Mouse (Mus musculus) left cerebral cortex, adult 9 months (tissue): ENCODE measurements around the gene Heatr5a.

ENCODE experiments used
- DNase-seq, 2 experiments: peaks; one replicate each; pipeline ENCODE4 v3.0.0; 2022; ENCODE audit warnings: low spot score in 2 of 2

The Heatr5a gene

GRCm38 (mm10) chr12:51883297-51883805 is 87.8 kb downstream of the Heatr5a start:
- DNase-seq, result no peak

DNA sequence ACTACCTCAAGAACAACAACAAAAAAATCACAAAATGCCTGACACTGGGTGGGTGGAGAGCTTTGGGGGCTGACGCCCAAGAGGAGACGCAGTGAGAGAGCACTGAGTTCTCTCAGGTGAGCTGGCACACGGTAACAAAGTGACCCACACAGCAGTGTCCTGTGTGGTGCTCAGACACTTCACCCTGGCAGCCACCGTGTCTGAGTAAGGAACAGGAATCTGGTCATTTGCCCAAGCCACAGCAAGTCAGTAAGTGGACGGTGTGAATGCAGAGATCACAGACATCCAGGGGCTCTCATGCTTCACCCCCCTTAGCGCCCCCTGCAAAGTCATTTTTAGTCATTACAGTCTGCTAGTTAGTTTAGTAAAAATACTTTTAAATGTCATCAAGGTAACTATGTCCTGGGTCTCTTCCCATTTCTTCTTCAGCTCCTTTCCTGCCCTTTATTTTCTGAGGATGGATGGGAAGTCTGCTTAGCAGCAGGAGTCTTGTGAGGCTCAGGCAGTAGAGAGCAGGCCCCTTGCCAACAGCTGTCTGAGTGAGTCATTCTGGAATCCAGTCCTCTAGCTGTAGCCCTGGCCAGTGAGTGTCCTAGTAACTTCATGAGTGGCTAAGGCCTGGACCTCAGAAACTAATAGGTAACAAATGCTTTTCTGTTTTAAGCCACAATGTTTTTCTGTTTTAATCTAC is 88.4 kb downstream of the Heatr5a start:
- DNase-seq, result no peak

- DNase-seq, result no peak
Observed at GRCm38 (mm10) chr12:51881775-51882174, 89.3 kb downstream of the Heatr5a start.

DNA sequence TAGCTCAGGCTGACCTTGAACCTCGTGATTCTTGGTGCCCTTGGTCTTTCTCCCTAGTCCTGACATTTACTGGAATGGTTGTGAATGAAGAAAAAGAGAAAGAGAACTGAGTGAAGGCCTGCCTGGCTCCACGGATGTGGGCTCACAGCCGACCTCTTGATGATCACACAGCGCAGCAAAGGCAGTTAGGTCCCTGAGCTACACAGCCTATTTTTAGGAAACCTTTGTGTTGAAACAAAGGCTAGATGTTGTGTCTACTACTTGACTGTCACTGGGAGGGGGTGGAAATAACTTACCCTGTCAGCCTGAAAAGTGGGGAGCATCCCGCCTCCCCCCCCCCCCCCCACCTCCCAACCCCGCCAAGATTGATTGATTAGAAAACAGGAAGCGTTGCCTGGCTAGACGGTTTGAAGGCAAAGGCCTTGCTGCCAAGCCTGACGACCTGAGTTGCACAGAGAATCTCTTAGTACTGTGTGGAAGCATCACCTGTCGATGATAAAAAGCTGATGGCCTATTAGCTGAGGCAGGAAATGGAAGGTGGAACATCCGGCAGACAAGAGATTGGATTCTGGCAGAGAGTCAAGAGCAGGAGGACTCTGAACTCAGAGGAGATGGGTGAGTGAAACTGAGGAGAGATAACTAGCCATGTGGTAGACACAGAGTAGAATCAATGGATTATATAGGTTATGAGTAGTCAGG is 99.5 kb downstream of the Heatr5a start:
- DNase-seq, result no peak

DNA sequence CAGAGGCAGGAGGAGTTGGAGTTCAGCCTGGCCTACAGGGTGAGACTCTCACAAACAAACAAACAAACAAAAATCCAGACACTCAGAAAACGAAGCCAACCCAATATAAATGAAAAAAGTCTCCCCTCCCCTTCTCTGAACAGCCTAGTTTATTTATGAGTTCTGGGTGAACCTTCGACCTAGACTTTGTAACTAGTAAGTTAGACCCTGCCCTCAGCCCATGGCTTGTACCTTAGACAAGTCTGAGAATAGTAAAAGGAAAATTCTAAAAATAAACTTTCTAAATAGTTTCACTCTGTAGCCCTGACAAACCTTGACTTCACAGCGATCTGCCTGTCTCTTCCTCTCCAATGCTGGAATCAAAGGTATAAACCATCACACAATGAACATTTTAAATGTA is 101.6 kb downstream of the Heatr5a start:
- no peak for DNase-seq

- no peak for DNase-seq
Observed at GRCm38 (mm10) chr12:51867076-51867475, 104.0 kb downstream of the Heatr5a start.

DNA sequence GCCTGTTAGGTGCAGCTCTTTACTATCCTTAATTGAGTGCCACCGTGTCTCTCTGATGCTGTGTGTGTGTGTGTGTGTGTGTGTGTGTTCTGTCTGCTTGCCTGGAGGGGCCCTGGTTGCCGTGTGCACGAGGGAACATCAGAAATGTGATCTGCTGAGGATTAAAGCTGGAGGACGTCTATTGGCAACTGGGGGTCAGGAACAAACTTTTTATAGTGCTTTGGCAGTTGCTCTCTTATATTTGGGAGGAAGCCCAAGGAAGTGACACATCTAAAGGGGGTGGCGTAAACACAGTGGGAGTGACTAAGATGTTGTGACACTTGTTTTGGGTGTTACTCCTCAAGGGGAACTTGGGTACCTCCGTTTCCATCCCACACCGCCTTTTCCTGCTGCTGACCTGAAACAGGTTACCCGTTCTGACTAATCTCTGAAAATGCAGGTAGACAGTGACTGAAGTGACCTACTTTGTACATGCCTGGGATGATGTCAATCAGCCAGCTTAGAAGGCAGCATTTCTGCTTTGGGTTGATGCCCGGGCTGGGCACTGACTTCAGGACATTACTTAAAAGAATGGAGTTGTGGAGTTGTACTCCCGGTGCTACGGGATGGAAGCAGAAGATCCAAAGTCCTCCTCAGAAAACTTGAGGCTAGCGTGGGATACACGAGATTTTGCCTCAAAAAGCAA is 104.8 kb downstream of the Heatr5a start:
- DNase-seq, result no peak

- DNase-seq, result no peak
Observed at GRCm38 (mm10) chr12:51865790-51866179, 105.3 kb downstream of the Heatr5a start.

DNA sequence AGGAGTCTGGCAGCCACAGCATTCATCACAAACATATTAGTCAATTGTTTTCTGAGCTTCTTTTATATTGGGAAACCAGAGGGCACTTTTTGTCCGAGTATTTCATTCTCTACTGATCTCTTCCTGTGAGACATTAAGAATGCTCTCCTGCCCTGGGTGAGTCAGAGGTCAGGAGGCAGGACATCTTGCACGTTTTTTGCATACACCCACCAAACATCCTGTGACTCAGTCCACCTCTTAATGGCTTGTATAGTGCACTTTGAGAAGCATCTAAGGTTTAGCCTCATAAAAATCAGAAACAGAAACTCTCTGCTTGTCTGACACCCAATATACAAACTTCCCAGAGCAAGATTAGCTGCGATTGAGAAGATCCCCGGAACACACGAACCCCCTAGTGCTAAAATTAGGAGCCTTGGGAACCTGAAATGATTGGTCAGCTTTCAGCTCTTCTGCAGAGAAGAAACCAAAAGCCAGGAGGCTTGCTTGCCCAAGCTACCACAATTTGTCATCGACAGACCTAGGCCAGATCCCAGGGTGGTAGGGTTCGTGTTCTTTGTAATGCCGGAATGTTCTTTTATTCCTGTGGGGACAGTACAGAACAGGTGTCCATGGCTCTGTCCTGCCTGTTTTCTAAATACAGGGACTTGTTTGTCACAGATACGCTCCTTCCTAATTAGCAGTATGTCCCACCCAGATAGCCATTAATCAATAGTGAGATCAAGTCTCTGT is 105.9 kb downstream of the Heatr5a start:
- no peak for DNase-seq

DNA sequence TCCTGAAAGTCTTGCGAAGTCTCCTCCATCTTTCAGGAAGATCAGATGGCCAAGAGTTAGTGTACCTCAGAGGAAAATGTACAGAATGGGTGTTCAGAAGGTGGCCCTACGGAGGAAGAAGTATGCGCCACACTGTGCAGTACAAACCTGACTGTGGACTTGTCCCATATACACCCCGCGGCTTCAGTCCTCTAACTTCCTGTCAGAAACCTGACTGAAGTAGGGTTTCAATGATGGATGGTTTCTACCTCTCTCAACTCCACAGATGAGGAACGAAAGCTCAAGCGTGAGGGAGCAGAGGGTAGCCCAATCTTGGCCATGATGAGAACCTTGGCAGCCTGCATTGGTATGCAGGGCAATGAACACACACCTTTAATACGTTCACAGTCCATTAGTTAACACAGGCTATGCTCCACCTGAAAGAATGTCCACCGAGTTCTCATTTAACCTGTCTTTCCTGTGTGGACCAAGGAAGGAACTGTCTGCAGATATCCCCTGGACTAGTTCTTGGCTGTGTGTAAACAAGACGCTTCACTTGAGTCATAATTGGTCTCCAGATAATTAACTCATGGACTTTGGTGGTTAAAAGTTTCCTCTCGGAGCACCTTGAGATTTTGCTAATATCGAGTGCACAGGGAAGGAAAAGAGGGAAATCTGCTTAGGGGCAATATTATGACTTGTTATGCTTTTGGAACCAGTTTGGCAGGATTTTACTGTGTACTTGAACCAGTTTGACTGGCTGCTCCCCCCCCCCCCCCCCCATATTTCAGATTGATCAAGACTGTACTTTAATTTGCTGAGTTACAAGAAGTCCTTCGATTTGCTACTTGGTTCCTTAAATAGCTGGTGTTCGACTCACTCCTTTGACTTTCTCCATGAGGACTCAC is 107.8 kb downstream of the Heatr5a start:
- DNase-seq, result no peak

DNA sequence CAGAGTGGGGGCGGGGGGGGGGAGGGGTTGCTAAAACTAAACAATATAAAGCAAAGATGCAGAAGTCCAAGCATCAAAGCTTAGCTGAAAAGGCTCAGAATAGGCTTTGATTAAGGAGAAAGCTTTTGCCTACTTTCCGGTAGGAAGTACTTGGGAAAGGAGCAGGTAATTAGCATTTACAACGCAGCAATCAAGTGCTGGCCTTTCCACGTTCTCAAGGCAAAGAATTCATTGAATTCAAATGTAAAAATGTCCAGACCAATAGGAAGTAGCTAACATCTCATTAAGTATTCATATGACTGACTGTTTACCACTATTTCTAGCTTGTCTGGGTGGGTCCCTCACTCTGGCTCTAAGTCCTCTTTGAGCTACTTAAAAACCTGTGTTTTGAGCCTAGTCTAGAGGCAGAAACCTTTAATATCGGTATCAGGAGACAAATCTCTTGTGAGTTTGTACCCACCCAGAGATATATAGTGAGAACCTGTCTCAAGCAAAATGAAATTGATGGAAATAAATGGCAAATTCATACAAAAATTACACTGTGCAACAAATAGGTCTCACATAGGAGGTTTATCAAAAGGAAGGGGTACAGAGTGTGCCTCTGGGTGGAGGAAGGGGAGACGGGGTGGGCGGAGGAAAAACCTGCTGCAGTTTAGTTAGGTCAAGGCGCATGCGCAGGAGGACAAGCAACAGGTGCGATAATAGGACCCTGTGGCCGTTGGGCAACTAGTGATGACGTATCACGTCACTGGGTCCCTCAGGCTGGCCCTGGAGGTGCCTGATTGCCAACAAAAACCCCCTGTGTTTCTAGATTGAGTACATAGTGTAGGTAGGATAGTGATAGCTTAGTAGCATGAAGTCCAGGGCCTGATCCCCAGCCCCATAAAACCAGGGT is 112.7 kb downstream of the Heatr5a start:
- no peak for DNase-seq

- no peak for DNase-seq
Observed at GRCm38 (mm10) chr12:51856768-51857295, 114.3 kb downstream of the Heatr5a start.

DNA sequence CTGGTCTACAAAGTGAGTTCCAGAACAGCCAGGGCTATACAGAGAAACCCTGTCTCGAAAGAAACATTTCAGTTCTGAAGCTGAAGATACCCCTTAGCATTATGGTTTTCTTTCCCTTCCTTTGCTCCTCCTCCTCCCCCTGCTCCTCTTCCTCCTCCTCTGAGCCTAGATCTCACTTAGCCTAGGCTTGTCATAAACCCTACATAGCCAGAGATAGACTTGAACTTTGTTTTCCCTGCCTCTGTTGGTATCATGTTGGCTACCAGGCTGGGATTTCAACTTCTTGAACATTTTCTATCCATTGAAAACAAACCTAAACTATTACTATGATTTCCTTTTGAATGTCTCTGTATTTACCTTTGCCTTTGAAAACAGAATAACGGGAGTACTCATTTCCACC is 115.2 kb downstream of the Heatr5a start:
- no peak for DNase-seq

DNA sequence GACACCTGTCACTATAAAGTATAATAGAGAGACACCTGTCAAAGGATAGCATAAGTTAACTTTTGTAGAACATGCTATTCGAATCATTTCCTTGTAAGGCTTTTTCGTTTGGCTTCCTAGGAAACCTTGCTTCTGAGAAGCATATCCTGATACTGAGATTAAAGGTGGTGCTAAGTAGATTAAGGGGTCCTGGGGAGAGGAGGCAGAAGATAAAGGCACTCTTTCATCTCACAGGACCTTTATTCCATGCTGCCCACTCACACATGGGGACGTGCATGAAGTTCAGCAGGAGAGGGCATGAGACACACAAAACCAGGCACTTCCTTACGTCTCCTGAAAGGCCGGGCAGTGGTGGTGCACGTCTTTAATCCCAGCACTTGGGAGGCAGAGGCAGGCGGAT is 115.7 kb downstream of the Heatr5a start:
- no peak for DNase-seq

DNA sequence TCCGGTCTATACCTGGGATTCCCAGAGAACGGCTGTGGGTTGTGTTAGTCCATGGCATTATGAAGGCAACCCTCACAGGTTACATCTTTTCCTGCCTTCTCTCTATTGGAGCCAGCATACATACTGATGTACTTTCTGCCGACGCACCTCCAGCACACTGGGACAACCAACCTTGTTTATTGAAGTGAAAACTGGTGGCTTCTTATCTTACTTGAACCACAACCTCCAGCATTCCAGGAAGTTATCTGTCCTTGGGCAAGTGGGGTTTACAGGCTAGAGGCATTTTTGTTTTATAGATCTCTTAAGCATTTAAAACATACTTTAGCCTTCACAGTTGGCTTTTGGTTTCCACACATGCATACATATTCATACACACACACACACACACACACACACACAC is 119.5 kb downstream of the Heatr5a start:
- no peak for DNase-seq

DNA sequence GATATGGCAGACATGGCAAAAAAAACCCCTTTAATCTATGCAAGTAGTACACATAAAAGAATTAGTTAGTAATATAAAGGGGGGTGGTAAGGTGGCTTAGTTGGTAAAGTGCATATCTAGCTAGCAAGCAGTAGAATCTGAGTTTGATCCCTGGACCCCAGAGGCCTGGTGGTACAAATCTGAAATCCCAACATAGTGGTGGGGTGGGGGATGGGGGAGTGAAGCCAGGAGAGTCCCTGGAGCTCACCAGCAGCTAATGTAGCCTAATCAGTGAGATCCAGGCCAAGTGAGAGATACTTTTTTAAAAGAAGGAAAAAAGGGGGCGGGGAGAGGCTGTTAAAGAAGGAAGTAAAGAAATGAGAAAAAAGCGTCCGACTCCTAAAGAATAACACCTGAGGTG is 120.0 kb downstream of the Heatr5a start:
- no peak for DNase-seq

- no peak for DNase-seq
Observed at GRCm38 (mm10) chr12:51850339-51850738, 120.8 kb downstream of the Heatr5a start.

DNA sequence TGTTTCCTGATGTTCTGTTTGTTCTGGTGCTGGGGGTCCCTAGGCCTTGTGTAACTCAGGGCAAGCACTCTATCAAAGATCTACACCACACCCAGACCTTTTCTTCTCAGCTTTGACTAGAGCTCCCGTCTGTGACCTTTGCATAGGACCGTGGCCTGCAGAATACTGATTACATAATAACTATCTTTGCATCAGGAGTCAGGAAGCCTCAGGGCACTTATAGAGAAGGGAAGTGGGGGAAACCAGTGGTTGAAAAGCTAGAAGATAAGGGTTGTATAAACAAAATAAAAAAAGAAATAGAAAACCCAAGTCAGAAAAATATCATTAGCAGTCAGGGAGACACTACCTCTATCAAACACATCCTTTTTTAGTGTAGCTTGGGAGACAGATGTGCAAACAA is 121.2 kb downstream of the Heatr5a start:
- DNase-seq, result no peak

DNA sequence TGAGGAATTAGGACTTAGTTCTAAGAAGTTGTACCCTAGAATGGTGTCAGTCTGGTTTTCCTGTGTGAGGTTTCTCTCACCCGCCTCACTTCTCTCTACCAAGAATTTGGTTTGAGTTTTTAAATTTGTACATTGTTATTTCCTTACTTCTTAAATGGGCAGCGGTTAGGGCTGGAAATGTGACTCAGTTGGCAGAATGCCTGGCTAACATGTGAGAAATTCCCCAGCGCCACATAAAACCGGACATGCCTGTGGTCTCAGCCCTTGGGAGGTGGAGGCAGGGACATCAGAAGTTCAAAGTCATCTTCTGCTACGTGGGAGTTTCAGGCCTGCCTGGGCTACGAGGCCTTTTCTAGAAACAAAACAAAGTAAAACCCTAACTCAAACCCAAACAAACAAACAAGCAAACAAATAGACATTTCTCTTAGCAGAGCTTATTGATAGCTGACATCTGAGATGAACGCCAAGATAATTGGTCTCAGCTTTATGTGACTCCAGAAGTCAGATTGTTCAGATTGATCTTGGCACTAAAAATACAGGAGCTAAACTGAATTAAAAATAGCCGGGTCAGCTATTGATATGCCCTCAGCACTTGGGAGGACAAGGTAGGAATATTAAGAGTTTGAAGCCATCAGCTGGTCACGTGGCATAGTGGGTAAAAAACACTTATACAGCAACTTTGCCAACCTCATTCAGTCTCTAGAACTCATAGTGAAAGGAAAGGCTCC is 123.0 kb downstream of the Heatr5a start:
- no peak for DNase-seq
